Mouse (Mus musculus) testis, adult 2 months (tissue): ENCODE results near the gene Cebpb.
A peak's percentile ranks its signal among the peaks of the same experiment; 100 is the strongest.

Experiments used
- CTCF ChIP-seq: fragments of 200-500 bp; IDR thresholded peaks from 2 replicates; pipeline ENCODE4 v1.5.1; 2012; ENCODE audit warnings: low read depth, mild to moderate bottlenecking, inconsistent platforms, low read length, moderate library complexity; ENCODE audit not compliant: control insufficient read depth, insufficient read depth, insufficient replicate concordance
- POLR2A ChIP-seq: fragments of 200-500 bp; IDR thresholded peaks from 2 replicates; pipeline ENCODE4 v1.6.1; 2012; ENCODE audit warnings: low read depth, mild to moderate bottlenecking, inconsistent platforms, low read length, moderate library complexity; ENCODE audit not compliant: control insufficient read depth

DNA sequence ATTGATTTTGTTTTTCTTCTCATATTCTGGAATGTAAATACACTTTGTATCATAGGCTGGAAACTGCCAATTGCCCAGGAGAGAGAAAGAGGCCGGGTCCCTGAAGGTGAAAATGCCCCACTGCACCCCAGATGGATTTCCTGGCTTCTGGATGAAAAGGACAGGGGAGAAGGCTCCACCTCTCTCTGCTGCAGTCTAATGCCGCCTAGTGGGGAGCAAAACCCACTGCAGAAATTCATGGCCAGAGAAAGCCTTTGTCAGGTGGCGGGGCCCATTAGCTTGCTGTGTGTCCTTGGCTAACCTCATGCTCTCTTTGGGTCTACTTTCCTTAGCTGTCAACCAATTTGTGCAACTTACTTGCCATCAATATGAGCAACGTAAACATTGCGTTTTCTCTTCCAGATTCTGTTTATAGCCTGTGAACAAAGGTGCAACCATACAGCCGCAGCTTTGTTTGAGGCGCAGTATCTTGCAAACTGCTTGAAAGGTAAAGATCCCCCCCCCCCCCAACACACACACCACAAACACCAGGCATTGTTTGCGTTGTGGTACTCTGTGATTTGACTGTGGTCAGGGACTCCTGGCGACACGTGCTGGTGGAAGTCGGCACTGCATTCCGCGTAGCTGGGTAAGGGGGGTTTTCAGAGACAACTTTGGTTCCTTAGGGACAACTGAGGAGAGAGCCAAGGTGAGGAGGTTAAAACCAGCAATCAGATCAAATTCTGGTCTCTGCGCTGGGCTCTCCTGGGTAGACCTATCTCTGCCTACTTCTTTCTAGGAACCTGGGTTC lies 13.4 kb upstream of the Cebpb start:
- TF ChIP-seq CTCF: peak; percentile 33; the same call in 1 of the 2 replicates
- TF ChIP-seq POLR2A: no peak
